14 mouse cellular contexts compared by ENCODE assay signal in genomic region chr2:35863284-35863683, GRCm38 (mm10).
"Had no signal": no experiment of that assay in that cellular context is flagged by ENCODE, and none has a peak within 500 bp of the region (broad histone marks: within the 10 kb centered on the region; RNA-seq: fewer than 3 reads in every experiment).

No protein-coding gene starts in this region.

- H3K4me3 ChIP-seq: layer of hippocampus, adult 2 months; limb, embryonic 12.5 days; lung, embryonic 15.5 days; megakaryocyte, embryonic 14.5 days; neural tube, embryonic 13.5 days had no signal

- ATAC-seq: hindbrain, postnatal 0 days had no signal

- H3K9me3 ChIP-seq: limb, embryonic 12.5 days; lung, embryonic 15.5 days; megakaryocyte, embryonic 14.5 days; neural tube, embryonic 13.5 days had no signal

- H3K27ac ChIP-seq: hindbrain, postnatal 0 days; layer of hippocampus, adult 2 months; limb, embryonic 12.5 days; lung, embryonic 15.5 days; macrophage; neural tube, embryonic 13.5 days had no signal

- DNase-seq: kidney, adult 8-10 months; kidney, postnatal 36 days; lung, postnatal 14 days; midbrain, embryonic 14.5 days; right cerebral cortex, postnatal 25 days; thymus, adult 18-20 months; thymus, postnatal 14 days had no signal

- H3K36me3 ChIP-seq: limb, embryonic 12.5 days; lung, embryonic 15.5 days; neural tube, embryonic 13.5 days had no signal

- H3K27me3 ChIP-seq: limb, embryonic 12.5 days; lung, embryonic 15.5 days; megakaryocyte, embryonic 14.5 days; neural tube, embryonic 13.5 days had no signal

- H3K4me2 ChIP-seq: limb, embryonic 12.5 days; lung, embryonic 15.5 days; neural tube, embryonic 13.5 days had no signal

- H3K9ac ChIP-seq: limb, embryonic 12.5 days; lung, embryonic 15.5 days; neural tube, embryonic 13.5 days had no signal
